Mouse (Mus musculus) sigmoid colon, adult 10 weeks (tissue): ENCODE measurements around the gene Gtf2h2. TPM values are rescaled to one million over a fixed set of nuclear protein-coding genes. Genes with fewer than 3 reads are reported as not detected.

Experiments
- polyA plus RNA-seq: library from polyadenylated mRNA; stranded (reverse); fragments of 350-450 nt; fragmentation: Illumina TruSeq; extraction: RNeasy Lipid Tissue Mini Kit (QIAGEN cat#74804); gene quantifications from one replicate; pipeline ENCODE4 v1.2.3, GENCODE M21; 2014; ENCODE audit warnings: low read depth, low replicate concordance

Gtf2h2 gene
- 85.2 TPM for polyA plus RNA-seq

DNA sequence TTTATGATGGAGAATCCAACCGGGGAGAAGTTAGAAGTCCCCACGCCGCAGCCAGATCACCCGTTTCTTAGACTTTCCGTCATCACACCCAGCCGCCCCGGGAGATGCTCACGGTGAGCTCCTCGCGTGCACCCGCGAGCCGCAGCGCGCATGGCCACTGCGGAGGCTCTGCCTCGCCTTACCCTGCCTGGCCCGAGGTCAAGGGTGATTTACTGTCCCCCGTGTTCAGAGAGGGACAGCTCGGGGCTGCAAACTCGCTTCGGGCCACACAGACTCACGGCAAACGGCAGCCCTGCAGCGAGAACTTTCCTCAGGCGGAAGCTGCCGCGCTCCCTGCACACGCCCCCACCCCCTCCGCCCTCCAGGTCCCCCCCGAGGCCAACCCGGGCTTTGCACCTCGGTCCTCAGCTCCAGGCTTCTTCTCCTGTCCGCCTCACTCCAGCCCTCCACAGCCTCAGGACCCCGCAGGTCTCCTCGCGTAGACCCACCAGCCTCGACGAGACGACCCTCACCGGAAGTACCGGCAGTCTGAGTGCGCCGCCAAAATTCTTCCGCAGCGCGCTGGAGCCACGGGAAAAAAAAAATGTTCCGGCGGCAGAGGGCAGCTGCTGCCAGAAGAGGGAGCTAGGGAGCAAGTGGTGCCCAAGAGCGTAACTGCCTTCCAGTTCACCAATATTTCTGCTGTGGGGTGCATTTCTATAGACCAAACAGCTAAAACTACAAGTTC is at the start of gene Gtf2h2:
TSS of gene Gtf2h2 (minus strand) at position 519 of the 727 bp plus-strand sequence.

DNA sequence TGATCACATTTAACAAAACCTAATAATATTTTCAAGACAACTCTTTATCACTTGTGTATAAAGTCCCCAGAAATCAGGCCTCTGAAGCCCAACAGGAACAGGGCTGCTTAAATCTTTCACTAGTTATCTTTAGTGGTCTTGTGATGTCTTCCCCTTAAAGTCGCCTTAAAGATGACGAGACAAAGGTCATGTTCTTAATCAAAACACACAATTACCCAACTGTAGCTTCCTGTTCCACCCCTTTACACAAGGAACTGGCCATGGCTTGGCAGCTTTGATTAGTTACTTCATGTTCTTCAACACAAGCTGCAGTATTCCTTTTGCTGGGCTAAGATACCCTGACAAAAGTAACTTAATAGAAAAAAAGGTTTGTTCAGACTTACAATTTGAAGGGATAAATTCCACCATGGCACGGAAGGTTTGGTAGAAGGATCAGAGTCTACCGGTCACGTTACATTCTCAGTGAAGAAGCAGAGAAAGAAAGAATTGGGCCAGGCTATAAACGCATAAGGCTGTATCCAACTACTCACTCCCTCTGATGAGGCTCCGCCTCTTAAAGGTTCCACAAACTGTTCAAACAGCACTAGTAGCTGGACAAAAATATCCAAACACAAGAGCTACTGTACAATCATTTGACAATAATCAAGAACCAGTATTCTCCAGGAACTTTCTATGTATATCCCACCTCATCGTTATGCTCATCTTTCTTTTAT is 39.8 kb downstream of the Gtf2h2 start, which contains the start of gene Naip1:
TSS of gene Naip1 (minus strand) at position 455 of the 713 bp plus-strand sequence.

Other genes starting within 250 kb of the Gtf2h2 start
- 74.6 TPM for gene Naip5, start 246.3 kb downstream of the Gtf2h2 start, polyA plus RNA-seq
- 129 TPM for gene Naip6, start 174.9 kb downstream of the Gtf2h2 start, polyA plus RNA-seq
- 235 TPM for gene Naip1, start 39.7 kb downstream of the Gtf2h2 start, polyA plus RNA-seq
- 192 TPM for gene Ocln, start 60.1 kb upstream of the Gtf2h2 start, polyA plus RNA-seq
- 29.9 TPM for gene Marveld2, start 124.4 kb upstream of the Gtf2h2 start, polyA plus RNA-seq
- 130 TPM for gene Ak6, start 158.4 kb upstream of the Gtf2h2 start, polyA plus RNA-seq
- 53.6 TPM for gene Rad17, start 158.5 kb upstream of the Gtf2h2 start, polyA plus RNA-seq
- gene Taf9, start 159.0 kb upstream of the Gtf2h2 start, polyA plus RNA-seq, result 8.7 TPM
- 7.8 TPM for gene Ccdc125, start 177.1 kb upstream of the Gtf2h2 start, polyA plus RNA-seq
- 51.2 TPM for gene Cdk7, start 238.4 kb upstream of the Gtf2h2 start, polyA plus RNA-seq